Mouse (Mus musculus): ENCODE measurements at regions not wholly inside any gene's neighbourhood (a gene's known extent, or its start where the extent isn't known, plus 50 kb on each side); places are given as distances from the start of the nearest gene placed in this dataset.

GRCm38 (mm10) chr10:12285679-12286078 is 583.5 kb downstream of the Utrn start:
- TF ChIP-seq POLR2AphosphoS5 (IDR thresholded peaks at IDR 0.05; ENCODE audit: insufficient replicate concordance, low read depth, low read length), result no peak
- no peak for TF ChIP-seq CTCF (IDR thresholded peaks at IDR 0.05; ENCODE audit: low read depth, low read length)
- no peak for TF ChIP-seq GATA1 (IDR thresholded peaks at IDR 0.05; ENCODE audit: borderline replicate concordance, low read length)
- no peak for TF ChIP-seq GATA2 (IDR thresholded peaks at IDR 0.05; ENCODE audit: borderline replicate concordance, low read depth, low read length)
- TF ChIP-seq TAL1 (conservative IDR thresholded peaks at IDR 0.05; ENCODE audit: low read depth, low read length), result no peak

Measured in G1E (cell line).